Mouse (Mus musculus) gonadal fat pad, adult 2 months (tissue): ENCODE measurements at regions not wholly inside any gene's neighbourhood (a gene's known extent, or its start where the extent isn't known, plus 50 kb on each side); places are given as distances from the start of the nearest gene placed in this dataset.

Source experiments
- DNase-seq: peaks from one replicate; pipeline ENCODE4 v3.0.0-alpha.2; 2012; ENCODE audit warnings: low read depth

- no peak for DNase-seq
Measured at GRCm38 (mm10) chr17:68223170-68223569, 50.4 kb upstream of the L3mbtl4 start.
